Mouse (Mus musculus) cerebellum, adult 18-20 months (tissue): ENCODE results near the gene Galnt15.
"Not testable (repeated sequence)": the region's sequence is repeated elsewhere in the genome, so short reads cannot be mapped to it uniquely, and the experiment has no call there.

Experiments used
- DNase-seq, 2 experiments: peaks; one replicate each; pipeline ENCODE4 v3.0.0; 2021

The Galnt15 gene

GRCm38 (mm10) chr14:32036482-32036881, 7.7 kb downstream of the Galnt15 start:
- DNase-seq: no peak

GRCm38 (mm10) chr14:32037661-32038252, 9.0 kb downstream of the Galnt15 start:
- no peak for DNase-seq

GRCm38 (mm10) chr14:32042108-32042507, 13.3 kb downstream of the Galnt15 start:
- DNase-seq: no peak

GRCm38 (mm10) chr14:32046357-32046756, 17.6 kb downstream of the Galnt15 start:
- no peak for DNase-seq

GRCm38 (mm10) chr14:32050171-32050570, 21.4 kb downstream of the Galnt15 start:
- no peak for DNase-seq

GRCm38 (mm10) chr14:32053895-32054294, 25.1 kb downstream of the Galnt15 start:
- DNase-seq: no peak

GRCm38 (mm10) chr14:32054788-32055187, 26.0 kb downstream of the Galnt15 start:
- DNase-seq: no peak

- no peak for DNase-seq
Measured at GRCm38 (mm10) chr14:32055781-32056180, 27.0 kb downstream of the Galnt15 start.

- DNase-seq: peak in 1 of 2 experiments; percentile 26
Measured at GRCm38 (mm10) chr14:32056675-32057074, 27.9 kb downstream of the Galnt15 start.

GRCm38 (mm10) chr14:32057664-32058063, 28.9 kb downstream of the Galnt15 start:
- no peak for DNase-seq

GRCm38 (mm10) chr14:32061398-32061797, 32.6 kb downstream of the Galnt15 start:
- no peak for DNase-seq

- DNase-seq: no peak
Measured at GRCm38 (mm10) chr14:32072807-32073206, 44.0 kb downstream of the Galnt15 start.

- peak; percentile 44 to 49 for DNase-seq
Measured at GRCm38 (mm10) chr14:32073211-32073685, 44.5 kb downstream of the Galnt15 start.

- peak; percentile 42 to 53 for DNase-seq
Measured at GRCm38 (mm10) chr14:32073901-32074300, 45.1 kb downstream of the Galnt15 start.

- DNase-seq: peak; percentile 82 to 90
Measured at GRCm38 (mm10) chr14:32076896-32077575, 48.2 kb downstream of the Galnt15 start.

- DNase-seq: no peak
Measured at GRCm38 (mm10) chr14:32081026-32081425, 52.2 kb downstream of the Galnt15 start.

GRCm38 (mm10) chr14:32082891-32083290, 54.1 kb downstream of the Galnt15 start:
- DNase-seq: no peak

- DNase-seq: no peak
Measured at GRCm38 (mm10) chr14:32083466-32083865, 54.7 kb downstream of the Galnt15 start.

- no peak for DNase-seq
Measured at GRCm38 (mm10) chr14:32084761-32085485, 56.1 kb downstream of the Galnt15 start, which contains the start of gene Oxnad1. Gene Oxnad1 (plus strand): TSS chr14:32085374.

- peak; percentile 99 for DNase-seq
Measured at GRCm38 (mm10) chr14:32085486-32086201, 56.9 kb downstream of the Galnt15 start, which contains the start of gene Dph3. Gene Dph3 (minus strand): TSS chr14:32085729.

GRCm38 (mm10) chr14:32086226-32086625, 57.4 kb downstream of the Galnt15 start:
- DNase-seq: no peak

- not testable (repeated sequence) for DNase-seq
Measured at GRCm38 (mm10) chr14:32087584-32088248, 58.9 kb downstream of the Galnt15 start.
